Mouse (Mus musculus) embryonic stem cell, embryonic (primary cell): Measurements from ENCODE around the gene Col20a1.

Experiments used
- CTCF ChIA-PET, 4 experiments: fragments of 300-600 bp in 2 of 4; fragments of 350-600 bp in 2 of 4; sonication (Branson Sonifier 250); formaldehyde crosslinking; loops; one replicate each; lab custom pipeline; 2022; ENCODE audit warnings: inconsistent platforms in 2 of 4; lab: Charles Lee
- POLR2A ChIA-PET, 4 experiments: fragments of 300-600 bp in 2 of 4; fragments of 350-600 bp in 2 of 4; sonication (Branson Sonifier 250); formaldehyde crosslinking; loops; one replicate each; lab custom pipeline; 2022; ENCODE audit warnings: antibody characterized with exemption in 4 of 4, inconsistent platforms in 1 of 4; lab: Charles Lee

Col20a1 gene

GRCm38 (mm10) chr2:180986449-180986848, at the start of gene Col20a1:
Gene Col20a1, plus strand, starts transcription at chr2:180986535.
- POLR2A ChIA-PET = interaction anchor here in 3 of 4 experiments (0.6 to 4.9 kb wide), 13 partner anchors 9 to 95 kb away, joined by 3 to 17 read pairs (median 4); partner anchors contain the start of genes Arfgap1 (in 2 of the 3), Nkain4 (in 1 of the 3) and Ythdf1 (in 1 of the 3)
- CTCF ChIA-PET = interaction anchor here in 2 of 4 experiments (1.1 to 4.7 kb wide), 4 partner anchors 9 to 23 kb away, joined by 3 to 19 read pairs (median 8); no protein-coding TSS in a partner anchor

- POLR2A ChIA-PET = interaction anchor here in 2 of 4 experiments (0.7 to 1.6 kb wide), 2 partner anchors 14 to 33 kb away, joined by 3 to 5 read pairs; partner anchors contain the start of gene Nkain4 (in 1 of the 2)
- CTCF ChIA-PET = interaction anchor here in 1 of 4 experiments (1.0 kb wide), 1 partner anchor 23 kb away, joined by 3 read pairs; no protein-coding TSS in a partner anchor
These were observed 46.1 kb upstream of the Col20a1 start for GRCm38 (mm10) chr2:180940187-180940586.

- POLR2A ChIA-PET = interaction anchor here in 1 of 4 experiments (1.1 kb wide), 1 partner anchor 11 kb away, joined by 3 read pairs; no protein-coding TSS in a partner anchor
- CTCF ChIA-PET = interaction anchor here in 1 of 4 experiments (1.1 kb wide), 1 partner anchor 22 kb away, joined by 3 read pairs; no protein-coding TSS in a partner anchor
These were observed 44.5 kb upstream of the Col20a1 start for GRCm38 (mm10) chr2:180941869-180942268.

- ChIA-PET POLR2A (interaction anchor here in 2 of 4 experiments (1.0 to 2.3 kb wide), 10 partner anchors 14 to 314 kb away, joined by 3 to 8 read pairs (median 4); partner anchors contain the start of genes Ythdf1 (in 2 of the 2) and Arfgap1 (in 1 of the 2)), CTCF (interaction anchor here in 1 of 4 experiments (1.1 to 1.5 kb wide), 2 partner anchors 12 to 14 kb away, joined by 3 to 5 read pairs; no protein-coding TSS in a partner anchor)
These were observed 36.4 kb upstream of the Col20a1 start for GRCm38 (mm10) chr2:180949947-180950346.

- POLR2A ChIA-PET = interaction anchor here (0.5 to 4.6 kb wide), 24 partner anchors 9 to 726 kb away, joined by 3 to 85 read pairs (median 4); partner anchors contain the start of genes Birc7 (in 3 of the 4), Ythdf1 (in 3 of the 4), Arfgap1 (in 2 of the 4) and Dido1 (in 1 of the 4)
- CTCF ChIA-PET = interaction anchor here (0.5 to 4.2 kb wide), 11 partner anchors 11 to 664 kb away, joined by 3 to 45 read pairs (median 5); partner anchors contain the start of gene Ythdf1 (in 1 of the 4)
These were observed 33.6 kb upstream of the Col20a1 start for GRCm38 (mm10) chr2:180952731-180953171.

GRCm38 (mm10) chr2:180953638-180954037, 32.7 kb upstream of the Col20a1 start:
- ChIA-PET POLR2A (interaction anchor here (0.6 to 4.6 kb wide), 23 partner anchors 8 to 84 kb away, joined by 3 to 85 read pairs (median 5); partner anchors contain the start of genes Birc7 (in 3 of the 4), Ythdf1 (in 3 of the 4), Arfgap1 (in 2 of the 4) and Col20a1 (in 1 of the 4)), CTCF (interaction anchor here (0.6 to 4.2 kb wide), 14 partner anchors 10 to 725 kb away, joined by 3 to 45 read pairs (median 8); partner anchors contain the start of genes Arfgap1 (in 1 of the 4) and Ythdf1 (in 1 of the 4))

GRCm38 (mm10) chr2:180954061-180955047, 32.0 kb upstream of the Col20a1 start, which contains the start of gene Nkain4:
Gene Nkain4, minus strand, starts transcription at chr2:180954699.
- ChIA-PET CTCF (interaction anchor here (0.5 to 4.2 kb wide), 25 partner anchors 9 to 725 kb away, joined by 3 to 45 read pairs (median 4); partner anchors contain the start of genes Ythdf1 (in 2 of the 4), Arfgap1 (in 1 of the 4) and Ppdpf (in 1 of the 4)), POLR2A (interaction anchor here (0.5 to 4.6 kb wide), 42 partner anchors 9 to 771 kb away, joined by 3 to 85 read pairs (median 4); partner anchors contain the start of genes Birc7 (in 3 of the 4), Ythdf1 (in 3 of the 4), Arfgap1 (in 2 of the 4) and Col20a1 (in 1 of the 4))

GRCm38 (mm10) chr2:180959605-180960004, 26.7 kb upstream of the Col20a1 start:
- CTCF ChIA-PET = interaction anchor here in 1 of 4 experiments (0.8 to 10.2 kb wide), 3 partner anchors 8 to 92 kb away, joined by 3 to 189 read pairs (median 3); partner anchors contain the start of genes Arfgap1, Birc7 and Ythdf1
- POLR2A ChIA-PET = interaction anchor here in 2 of 4 experiments (0.7 to 2.3 kb wide), 4 partner anchors 24 to 34 kb away, joined by 3 to 6 read pairs (median 4); partner anchors contain the start of gene Birc7 (in 2 of the 2)

- CTCF ChIA-PET = interaction anchor here in 3 of 4 experiments (0.7 to 10.2 kb wide), 5 partner anchors 34 to 175 kb away, joined by 3 to 189 read pairs (median 3); partner anchors contain the start of genes Birc7 (in 1 of the 3), Kcnq2 (in 1 of the 3) and Ythdf1 (in 1 of the 3)
- POLR2A ChIA-PET = interaction anchor here in 3 of 4 experiments (0.6 to 2.3 kb wide), 12 partner anchors 24 to 60 kb away, joined by 3 to 10 read pairs (median 4); partner anchors contain the start of genes Birc7 (in 2 of the 3) and Ythdf1 (in 2 of the 3)
These were observed 26.1 kb upstream of the Col20a1 start for GRCm38 (mm10) chr2:180960187-180960586.

- ChIA-PET CTCF (interaction anchor here (0.5 to 10.2 kb wide), 18 partner anchors 9 to 714 kb away, joined by 3 to 189 read pairs (median 6); partner anchors contain the start of genes Birc7 (in 3 of the 4), Nkain4 (in 2 of the 4), Ythdf1 (in 2 of the 4) and Fndc11 (in 1 of the 4)), POLR2A (interaction anchor here in 3 of 4 experiments (0.7 to 8.3 kb wide), 14 partner anchors 9 to 58 kb away, joined by 3 to 85 read pairs (median 10); partner anchors contain the start of genes Nkain4 (in 2 of the 3), Ythdf1 (in 2 of the 3) and Birc7 (in 1 of the 3))
These were observed 23.6 kb upstream of the Col20a1 start for GRCm38 (mm10) chr2:180962616-180963308.

GRCm38 (mm10) chr2:180963956-180964355, 22.4 kb upstream of the Col20a1 start:
- ChIA-PET POLR2A (interaction anchor here (0.6 to 8.3 kb wide), 56 partner anchors 8 to 843 kb away, joined by 3 to 85 read pairs (median 4); partner anchors contain the start of genes Ythdf1 (in 4 of the 4), Birc7 (in 3 of the 4), Nkain4 (in 2 of the 4) and Dido1 (in 1 of the 4)), CTCF (interaction anchor here (0.5 to 10.2 kb wide), 103 partner anchors 9 to 737 kb away, joined by 3 to 189 read pairs (median 4); partner anchors contain the start of genes Birc7 (in 4 of the 4), Ythdf1 (in 4 of the 4), Nkain4 (in 3 of the 4) and Col20a1 (in 2 of the 4))

- ChIA-PET POLR2A (interaction anchor here (0.6 to 8.3 kb wide), 31 partner anchors 10 to 635 kb away, joined by 3 to 85 read pairs (median 4); partner anchors contain the start of genes Birc7 (in 3 of the 4), Ythdf1 (in 3 of the 4), Nkain4 (in 2 of the 4) and Col20a1 (in 1 of the 4)), CTCF (interaction anchor here in 2 of 4 experiments (0.6 to 10.2 kb wide), 7 partner anchors 9 to 452 kb away, joined by 3 to 189 read pairs (median 3); partner anchors contain the start of genes Ythdf1 (in 2 of the 2), Birc7 (in 1 of the 2) and Nkain4 (in 1 of the 2))
These were observed 20.0 kb upstream of the Col20a1 start for GRCm38 (mm10) chr2:180966092-180966882.

- POLR2A ChIA-PET = interaction anchor here (0.5 to 8.3 kb wide), 43 partner anchors 9 to 709 kb away, joined by 3 to 85 read pairs (median 4); partner anchors contain the start of genes Birc7 (in 3 of the 4), Ythdf1 (in 3 of the 4), Nkain4 (in 2 of the 4) and Col20a1 (in 1 of the 4)
- CTCF ChIA-PET = interaction anchor here in 3 of 4 experiments (0.6 to 10.2 kb wide), 11 partner anchors 8 to 831 kb away, joined by 3 to 189 read pairs (median 3); partner anchors contain the start of genes Ythdf1 (in 2 of the 3), Birc7 (in 1 of the 3) and Nkain4 (in 1 of the 3)
These were observed 19.1 kb upstream of the Col20a1 start, which contains the start of gene Arfgap1 for GRCm38 (mm10) chr2:180967010-180967763. Gene Arfgap1, plus strand, starts transcription at chr2:180967225.
